Mouse (Mus musculus): ENCODE results near the gene Zfp850. TPM values are rescaled to one million over a fixed set of nuclear protein-coding genes. Genes with fewer than 3 reads are reported as not detected.

The Zfp850 gene
- 6.7 TPM for polyA plus RNA-seq (2014; fragmentation: Illumina TruSeq; extraction: RNeasy Lipid Tissue Mini Kit (QIAGEN cat#74804); ENCODE audit: low read depth, low replicate concordance)

DNA sequence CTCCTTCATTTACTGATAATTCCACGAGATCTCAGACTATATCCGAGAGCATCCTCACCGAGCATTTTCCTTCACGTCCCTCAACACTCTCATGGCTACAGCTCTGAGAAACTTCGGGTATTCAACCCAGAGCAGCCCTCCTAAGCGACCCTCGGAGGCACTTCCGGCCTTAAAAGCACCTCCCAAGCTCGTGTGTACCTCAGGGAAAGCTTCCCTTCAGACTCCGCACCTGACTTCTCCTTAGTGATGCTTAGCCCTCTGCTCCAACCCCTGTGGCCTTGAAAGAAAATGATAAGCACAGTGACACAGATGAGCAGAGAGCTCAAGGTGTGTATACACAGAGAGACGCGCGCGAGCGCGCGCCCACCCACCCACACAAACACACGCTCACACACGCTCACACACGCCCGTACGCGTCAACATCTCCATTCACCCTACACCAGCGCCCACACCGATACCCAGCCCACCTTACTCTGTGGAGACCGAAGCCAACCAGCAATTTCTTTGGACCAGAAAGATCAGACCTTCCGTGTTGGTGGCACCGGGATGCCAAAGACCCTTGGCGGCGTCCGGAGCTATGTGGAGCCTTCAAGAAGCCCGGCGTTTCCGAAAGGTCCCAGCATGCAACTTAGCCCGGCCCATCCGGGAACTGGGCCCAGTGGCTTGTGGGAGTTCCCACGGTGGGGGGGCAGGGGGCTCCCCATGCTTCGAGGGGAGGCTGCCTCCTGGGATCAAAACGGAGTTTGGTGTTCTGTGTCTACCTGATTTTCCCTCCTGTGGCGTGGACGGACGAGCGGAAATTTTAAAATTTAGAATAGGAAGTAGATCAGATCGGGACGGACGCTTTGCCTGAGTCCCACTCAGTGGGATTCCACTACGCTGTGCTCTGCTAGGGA, at the start of gene Zfp850:
Gene Zfp850, minus strand, starts transcription at position 567 of the 896 bp plus-strand sequence.

GRCm38 (mm10) chr7:28049476-28050409, 35.8 kb upstream of the Zfp850 start, which contains the start of gene Psmc4:
Psmc4 (minus strand) TSS chr7:28050101.

DNA sequence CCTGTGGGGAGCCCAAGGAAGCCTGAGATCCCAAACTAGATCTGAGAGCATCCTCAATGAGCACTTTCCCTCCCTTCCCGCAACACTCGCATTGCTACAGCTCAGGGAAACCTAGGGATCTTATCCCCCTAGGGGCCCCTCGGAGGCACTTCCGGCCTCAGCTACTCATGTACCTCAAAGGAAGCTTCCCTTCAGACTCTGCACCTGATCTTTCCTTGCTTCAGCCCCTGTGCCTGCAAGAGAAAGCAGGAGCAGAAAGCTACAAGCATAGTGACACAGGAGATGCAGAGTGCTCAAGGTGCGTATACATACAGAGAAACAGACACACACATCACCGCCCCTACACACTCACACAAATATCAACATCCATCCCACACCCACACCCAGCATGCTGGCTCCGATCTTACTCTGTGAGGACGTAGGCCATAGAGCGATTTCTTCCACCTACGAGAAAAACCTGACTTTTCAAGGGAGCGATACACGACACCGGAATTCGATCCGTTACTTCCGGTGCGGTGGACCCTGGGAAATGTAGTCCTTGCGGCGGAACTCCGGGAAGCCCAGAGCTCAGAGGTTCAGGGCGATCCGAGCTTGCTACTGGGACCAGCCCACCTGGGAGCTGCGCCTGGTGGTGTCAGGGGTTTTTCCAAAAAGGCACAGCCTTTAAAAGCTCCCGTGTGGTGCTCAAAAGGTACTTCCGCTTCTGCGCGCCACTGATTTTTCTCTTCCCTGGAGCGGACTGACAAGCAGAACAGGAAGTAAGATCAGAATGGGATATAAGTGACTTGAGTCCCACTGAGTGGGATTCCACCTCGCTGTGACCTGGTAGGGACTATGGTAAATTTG, 35.0 kb downstream of the Zfp850 start, which contains the start of gene Zfp780b:
Gene Zfp780b, minus strand, starts transcription at position 489 of the 846 bp plus-strand sequence.

Other genes starting within 250 kb of the Zfp850 start
- 23.8 TPM for gene Zfp626, start 206.9 kb downstream of the Zfp850 start, polyA plus RNA-seq (2014; fragmentation: Illumina TruSeq; extraction: RNeasy Lipid Tissue Mini Kit (QIAGEN cat#74804); ENCODE audit: low read depth, low replicate concordance)
- gene Zfp59, start 175.5 kb downstream of the Zfp850 start, polyA plus RNA-seq (2014; fragmentation: Illumina TruSeq; extraction: RNeasy Lipid Tissue Mini Kit (QIAGEN cat#74804); ENCODE audit: low read depth, low replicate concordance) = 14.1 TPM
- 9.9 TPM for gene Zfp607a, start 156.6 kb downstream of the Zfp850 start, polyA plus RNA-seq (2014; fragmentation: Illumina TruSeq; extraction: RNeasy Lipid Tissue Mini Kit (QIAGEN cat#74804); ENCODE audit: low read depth, low replicate concordance)
- 23.0 TPM for gene Zfp974, start 84.7 kb downstream of the Zfp850 start, polyA plus RNA-seq (2014; fragmentation: Illumina TruSeq; extraction: RNeasy Lipid Tissue Mini Kit (QIAGEN cat#74804); ENCODE audit: low read depth, low replicate concordance)
- 23.5 TPM for gene Zfp780b, start 34.9 kb downstream of the Zfp850 start, polyA plus RNA-seq (2014; fragmentation: Illumina TruSeq; extraction: RNeasy Lipid Tissue Mini Kit (QIAGEN cat#74804); ENCODE audit: low read depth, low replicate concordance)
- gene Psmc4, start 36.0 kb upstream of the Zfp850 start, polyA plus RNA-seq (2014; fragmentation: Illumina TruSeq; extraction: RNeasy Lipid Tissue Mini Kit (QIAGEN cat#74804); ENCODE audit: low read depth, low replicate concordance) = 20.4 TPM
- gene Fcgbp, start 57.1 kb upstream of the Zfp850 start, polyA plus RNA-seq (2014; fragmentation: Illumina TruSeq; extraction: RNeasy Lipid Tissue Mini Kit (QIAGEN cat#74804); ENCODE audit: low read depth, low replicate concordance) = 68.4 TPM
- gene 9530053A07Rik, start 115.4 kb upstream of the Zfp850 start, polyA plus RNA-seq (2014; fragmentation: Illumina TruSeq; extraction: RNeasy Lipid Tissue Mini Kit (QIAGEN cat#74804); ENCODE audit: low read depth, low replicate concordance) = not detected
- gene Fbl, start 155.6 kb upstream of the Zfp850 start, polyA plus RNA-seq (2014; fragmentation: Illumina TruSeq; extraction: RNeasy Lipid Tissue Mini Kit (QIAGEN cat#74804); ENCODE audit: low read depth, low replicate concordance) = 9.5 TPM
- 0.35 TPM for gene Dyrk1b, start 165.4 kb upstream of the Zfp850 start, polyA plus RNA-seq (2014; fragmentation: Illumina TruSeq; extraction: RNeasy Lipid Tissue Mini Kit (QIAGEN cat#74804); ENCODE audit: low read depth, low replicate concordance)

All from sigmoid colon, adult 10 weeks (tissue).